Mouse (Mus musculus) heart, postnatal 0 days (tissue): Measurements from ENCODE around the gene Gm9903.

Source experiments
- CTCF ChIP-seq: IDR thresholded peaks from 2 replicates; pipeline ENCODE4 v1.5.1; 2016; ENCODE audit warnings: antibody characterized with exemption, control low read depth, low read depth
- EP300 ChIP-seq: IDR thresholded peaks from 2 replicates; pipeline ENCODE4 v1.6.1; 2016; ENCODE audit warnings: antibody characterized with exemption, low read depth

- TF ChIP-seq CTCF = no peak
- TF ChIP-seq EP300 = no peak
Observed at GRCm38 (mm10) chr5:33630061-33630460, 336 bp downstream of the Gm9903 start.
